Mouse (Mus musculus): ENCODE data around the gene Nosip.

GRCm38 (mm10) chr7:45095367-45095766, 33.1 kb downstream of the Nosip start:
- TF ChIP-seq CTCF (IDR thresholded peaks at IDR 0.05; ENCODE audit: low read depth, low read length) (no peak), POLR2A (IDR thresholded peaks at IDR 0.05; ENCODE audit: extremely low read depth, insufficient read depth, low read length) (no peak)
